Mouse (Mus musculus) thymus, postnatal 36 days (tissue): ENCODE results near the gene Pi16.

ENCODE experiments used
- DNase-seq, 2 experiments: peaks; one replicate each; pipeline ENCODE4 v3.0.0; 2022; ENCODE audit warnings: mixed read lengths in 2 of 2

Pi16 gene

DNA sequence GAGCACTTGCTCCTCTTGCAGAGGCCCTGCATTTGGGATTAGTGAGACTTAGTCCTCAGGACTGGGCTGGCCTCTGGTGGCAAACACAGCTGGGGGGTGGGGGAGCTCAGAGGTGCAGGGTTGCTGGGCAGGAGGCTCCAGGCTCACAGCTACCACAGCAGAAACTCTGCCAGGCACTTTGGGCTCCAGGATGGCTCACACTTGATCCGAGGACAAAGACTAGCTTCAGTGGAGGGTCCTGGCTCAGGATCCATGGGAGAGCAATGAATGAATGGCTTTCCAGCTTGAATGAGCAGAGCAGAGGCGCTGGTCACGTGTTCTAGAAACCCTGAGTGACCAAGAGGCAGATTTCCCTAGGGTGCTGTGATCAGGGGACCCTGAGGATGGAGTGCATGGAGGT is 41.4 kb downstream of the Pi16 start:
- DNase-seq, result no peak

DNA sequence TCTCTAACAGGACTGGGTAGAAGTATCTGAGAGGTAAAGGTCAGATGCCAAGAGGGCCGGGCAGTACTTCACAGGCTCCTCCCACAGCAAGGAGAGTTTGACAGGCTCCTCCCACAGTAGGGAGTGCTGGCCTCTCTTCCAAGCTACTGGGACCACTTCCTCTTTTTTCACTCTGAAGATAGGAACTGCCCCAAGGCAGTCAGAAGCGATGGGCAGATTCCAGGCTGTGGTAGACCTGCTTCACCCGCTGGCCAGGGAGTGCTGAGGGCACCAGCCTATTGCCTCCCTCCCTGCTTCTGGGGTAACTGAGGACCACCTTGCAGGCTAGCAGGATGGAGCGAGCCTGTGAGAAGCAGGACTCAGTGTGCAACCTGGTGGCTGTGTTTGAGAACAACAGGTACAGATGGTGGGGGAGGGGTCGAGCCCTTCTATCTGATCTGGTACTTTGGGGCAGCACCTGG is 43.3 kb downstream of the Pi16 start, which contains the start of gene Fgd2:
Gene Fgd2 (plus strand): TSS at position 154 of the 461 bp plus-strand sequence.
- no peak for DNase-seq

DNA sequence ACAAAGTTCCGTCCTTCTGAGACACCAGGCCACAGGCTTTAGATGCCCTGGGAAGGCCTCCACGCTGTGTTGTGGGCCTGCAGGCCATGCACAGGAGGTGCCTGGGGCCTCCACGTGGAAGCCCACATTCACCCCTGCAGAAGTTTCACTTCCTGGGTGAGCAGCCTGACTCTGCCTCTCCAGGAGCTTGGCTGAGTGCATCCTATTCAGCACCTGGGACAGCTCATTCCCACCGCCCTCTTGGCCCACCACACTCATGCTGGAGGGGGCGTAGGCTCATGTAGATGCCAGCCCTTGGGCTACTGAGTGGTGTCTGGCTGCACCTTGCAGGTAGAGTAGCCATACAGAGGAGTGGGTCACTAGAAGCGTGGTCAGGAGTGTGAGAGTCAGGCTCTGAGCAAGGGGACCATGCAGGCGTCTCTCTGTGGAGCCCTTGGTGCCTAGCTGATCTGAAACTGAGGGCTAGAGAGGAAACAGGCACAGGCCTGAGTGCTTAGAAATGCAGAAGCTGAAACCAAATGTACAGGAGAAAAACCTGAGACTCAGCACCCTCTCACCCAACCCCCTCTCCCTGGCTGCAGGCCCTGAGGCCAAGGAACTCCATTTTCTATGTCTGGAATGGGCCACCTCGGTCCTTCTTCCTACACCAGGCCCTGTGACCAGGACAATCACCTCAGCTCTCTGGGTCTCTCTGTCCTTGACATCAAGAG is 44.7 kb downstream of the Pi16 start:
- DNase-seq, result peak; percentile 44 to 55

DNA sequence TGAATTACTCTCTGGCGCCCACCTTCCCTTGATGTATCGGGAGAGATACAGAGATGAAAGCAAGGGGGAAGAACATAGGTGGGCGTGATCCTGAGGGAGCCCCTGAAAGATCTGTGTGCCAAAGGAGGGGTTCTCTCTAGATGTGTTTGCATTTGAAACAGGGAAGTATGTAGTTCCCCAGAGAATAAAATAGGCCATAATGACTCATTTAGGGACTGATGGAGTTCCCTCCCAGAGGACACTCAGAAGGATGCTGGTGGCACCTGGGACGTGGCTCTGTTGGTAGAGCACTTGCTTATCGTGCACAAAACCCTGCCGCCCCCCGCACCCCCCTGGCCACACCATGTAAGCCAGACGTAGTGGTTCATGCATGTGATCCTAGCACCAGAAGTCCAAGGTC is 45.6 kb downstream of the Pi16 start:
- no peak for DNase-seq

DNA sequence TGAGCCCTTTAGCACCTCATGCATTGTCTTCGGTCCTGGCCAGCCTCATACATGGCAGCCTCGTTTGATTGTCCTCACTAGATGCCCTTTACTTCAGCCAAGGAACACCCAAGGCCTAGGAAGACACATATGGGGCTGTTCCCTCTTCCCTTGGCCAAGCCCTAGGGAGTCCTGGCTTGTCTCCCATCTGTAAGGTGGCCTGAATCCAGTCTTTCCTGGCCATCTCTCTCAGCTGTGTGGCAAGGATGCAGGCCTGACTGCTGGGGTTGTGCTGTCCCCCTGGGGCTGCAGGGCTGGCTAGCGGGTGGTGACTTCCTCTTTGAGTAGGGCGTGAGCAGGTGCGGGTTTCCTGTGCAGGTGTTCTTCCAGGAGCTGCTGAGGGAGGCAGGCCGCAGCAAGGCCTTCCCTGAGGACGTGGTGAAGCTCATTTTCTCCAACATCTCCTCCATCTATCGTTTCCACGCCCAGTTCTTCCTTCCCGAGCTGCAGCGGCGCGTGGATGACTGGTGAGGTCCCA is 47.7 kb downstream of the Pi16 start:
- peak in 1 of 2 experiments; percentile 47 for DNase-seq

DNA sequence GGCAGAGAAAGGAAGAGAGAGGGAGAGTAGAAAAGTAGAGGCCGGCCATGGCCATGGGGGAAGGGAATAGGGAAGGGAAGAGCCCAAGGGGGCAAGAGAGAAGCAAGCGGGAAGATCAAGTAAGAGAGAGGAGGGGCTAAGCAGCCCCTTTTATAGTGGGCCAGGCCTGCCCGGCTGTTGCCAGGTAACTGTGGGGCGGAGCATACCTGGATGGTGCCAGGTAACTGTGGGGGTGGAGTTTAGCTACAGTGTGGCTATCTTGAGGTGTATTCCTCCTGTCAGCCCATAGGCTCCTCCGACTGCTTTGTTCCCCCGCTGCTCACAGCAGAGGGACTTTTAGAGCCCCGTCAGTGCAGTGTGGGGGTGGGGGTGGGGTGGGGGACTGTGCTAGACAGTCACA is 51.2 kb downstream of the Pi16 start:
- DNase-seq, result no peak

DNA sequence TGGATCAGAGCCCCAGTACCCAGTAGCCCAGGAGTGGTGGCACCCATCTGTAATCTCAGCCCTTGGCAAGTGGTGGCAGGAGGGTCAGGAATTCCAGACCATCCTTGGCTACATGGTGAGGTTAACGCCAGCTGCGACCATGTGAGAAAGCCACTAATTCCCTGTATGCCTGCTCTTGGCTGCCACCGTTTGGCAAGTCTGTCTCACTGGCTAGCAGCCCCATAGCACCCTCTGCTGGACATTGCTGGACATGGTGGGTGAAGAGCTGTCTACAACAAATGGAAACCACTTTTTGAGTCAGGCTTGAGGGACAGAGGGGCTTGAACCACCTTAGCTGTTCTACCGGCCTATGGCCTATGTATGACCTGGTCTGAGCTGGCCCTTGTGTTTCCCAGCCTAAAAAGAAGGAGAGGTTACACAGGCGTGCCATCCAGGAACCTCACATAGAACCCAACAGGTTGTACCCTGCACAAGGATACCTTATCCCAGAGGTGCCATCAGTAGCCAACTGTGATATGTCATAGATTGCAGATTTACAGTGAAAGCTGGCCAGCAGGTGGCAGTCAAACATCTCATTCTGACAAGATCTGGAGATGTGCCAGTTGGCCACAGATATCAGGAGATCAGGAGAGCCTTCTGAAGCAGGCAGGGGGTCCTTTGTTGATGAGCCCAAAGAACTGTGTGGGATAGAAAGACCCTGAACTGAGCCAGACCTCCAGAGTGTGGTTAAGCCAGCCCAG is 53.7 kb downstream of the Pi16 start:
- peak; percentile 87 to 89 for DNase-seq

DNA sequence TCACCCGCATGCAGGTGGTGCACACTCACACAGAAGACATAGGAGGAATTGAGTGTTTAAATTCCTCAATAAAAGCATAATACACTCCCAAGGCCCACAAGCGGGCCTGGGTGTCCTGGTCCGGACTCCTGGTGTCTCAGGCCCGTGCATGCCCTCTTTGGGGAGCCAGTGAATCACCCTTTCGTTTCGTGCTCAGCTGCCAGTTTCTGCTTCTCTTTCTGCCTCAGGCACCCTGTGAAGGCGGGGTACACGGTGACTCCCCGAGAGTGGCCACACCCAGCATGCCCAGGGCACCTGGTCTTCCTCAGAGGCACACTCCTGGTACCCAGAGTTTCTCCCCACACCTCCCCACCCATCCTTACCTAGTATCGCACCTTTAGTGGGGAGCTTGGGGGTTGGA is 58.4 kb downstream of the Pi16 start:
- DNase-seq, result no peak

DNA sequence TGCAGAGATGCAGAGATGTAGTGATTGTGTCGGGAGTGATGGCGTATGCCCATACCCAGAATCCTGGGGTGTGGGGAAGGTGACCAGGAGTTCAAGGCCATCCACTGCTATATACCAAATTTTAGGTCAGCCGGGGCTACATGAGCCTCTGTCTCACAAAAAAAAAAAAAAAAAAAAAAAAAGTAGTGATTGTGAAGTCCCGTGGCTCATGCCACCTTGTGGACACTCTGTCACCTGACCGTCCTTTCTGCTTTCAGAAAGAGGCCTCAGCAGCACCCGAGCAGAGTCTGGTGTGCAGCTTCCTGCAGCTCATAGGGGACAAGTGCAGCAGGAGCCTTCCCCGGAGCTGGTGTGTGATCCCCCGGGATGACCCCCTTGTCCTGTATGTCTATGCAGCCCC is 60.6 kb downstream of the Pi16 start:
- no peak for DNase-seq
